Mouse (Mus musculus): ENCODE measurements around the gene Phrf1.
A peak's percentile ranks its signal among the peaks of the same experiment; 100 is the strongest.

Phrf1 gene

GRCm38 (mm10) chr7:141256159-141256558 lies 27.6 kb downstream of the Phrf1 start:
- DNase-seq (ENCODE audit: low read depth): no peak

- DNase-seq (ENCODE audit: low read depth): no peak
Observed at GRCm38 (mm10) chr7:141261480-141261879, 32.9 kb downstream of the Phrf1 start.

GRCm38 (mm10) chr7:141263640-141264039 lies 35.1 kb downstream of the Phrf1 start:
- DNase-seq (ENCODE audit: low read depth): no peak

- no peak for DNase-seq (ENCODE audit: low read depth)
Observed at GRCm38 (mm10) chr7:141264041-141264700, 35.6 kb downstream of the Phrf1 start.

GRCm38 (mm10) chr7:141264761-141265410 lies 36.3 kb downstream of the Phrf1 start:
- peak; percentile 57 for DNase-seq (ENCODE audit: low read depth)

GRCm38 (mm10) chr7:141265411-141265738 lies 36.8 kb downstream of the Phrf1 start:
- peak; percentile 11 for DNase-seq (ENCODE audit: low read depth)

- DNase-seq (ENCODE audit: low read depth): peak; percentile 84
Observed at GRCm38 (mm10) chr7:141265739-141266561, 37.4 kb downstream of the Phrf1 start, which contains the start of gene Irf7. Irf7 (minus strand) TSS chr7:141266481.

- DNase-seq (ENCODE audit: low read depth): peak; percentile 77
Observed at GRCm38 (mm10) chr7:141268466-141269272, 40.1 kb downstream of the Phrf1 start.

DNA sequence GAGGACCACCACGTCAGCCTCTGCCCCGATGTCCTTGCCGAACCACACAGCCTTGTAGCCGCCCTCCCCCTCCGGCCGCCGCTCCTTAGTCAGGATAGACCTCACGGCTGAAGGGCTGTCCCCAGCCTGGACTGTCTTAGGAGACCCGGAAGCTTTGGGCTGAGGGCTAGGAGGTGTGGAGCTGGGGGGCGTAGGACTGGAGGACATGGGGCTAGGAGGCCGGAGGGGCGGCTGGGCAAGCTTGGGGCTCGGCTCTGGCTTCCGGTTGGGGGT lies 40.6 kb downstream of the Phrf1 start:
- DNase-seq (ENCODE audit: low read depth): peak; percentile 54

GRCm38 (mm10) chr7:141270631-141271030 lies 42.0 kb downstream of the Phrf1 start:
- no peak for DNase-seq (ENCODE audit: low read depth)

DNA sequence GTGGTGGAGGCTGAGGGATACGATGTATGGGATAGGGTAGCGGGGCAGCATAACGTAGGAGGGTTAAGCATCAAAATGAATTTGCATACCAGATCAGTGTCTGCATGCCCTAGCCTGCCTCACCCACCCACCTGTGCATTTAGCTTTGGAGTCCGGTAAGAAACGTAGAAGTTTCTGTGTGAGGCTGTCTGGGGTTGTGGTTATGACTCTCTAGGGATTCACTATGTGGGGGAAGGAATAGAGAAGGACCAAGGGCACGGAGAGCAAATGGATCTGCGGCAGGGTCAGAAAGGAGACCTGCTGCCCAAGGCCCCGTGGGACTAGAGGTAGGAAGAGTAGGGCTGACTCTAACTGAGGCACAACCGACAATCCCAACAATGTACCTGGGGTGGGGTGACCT lies 46.8 kb downstream of the Phrf1 start:
- DNase-seq (ENCODE audit: low read depth): no peak

- no peak for DNase-seq (ENCODE audit: low read depth)
Observed at GRCm38 (mm10) chr7:141276546-141276945, 48.0 kb downstream of the Phrf1 start, which contains the start of gene Cdhr5. Cdhr5 (minus strand) TSS chr7:141276786.

DNA sequence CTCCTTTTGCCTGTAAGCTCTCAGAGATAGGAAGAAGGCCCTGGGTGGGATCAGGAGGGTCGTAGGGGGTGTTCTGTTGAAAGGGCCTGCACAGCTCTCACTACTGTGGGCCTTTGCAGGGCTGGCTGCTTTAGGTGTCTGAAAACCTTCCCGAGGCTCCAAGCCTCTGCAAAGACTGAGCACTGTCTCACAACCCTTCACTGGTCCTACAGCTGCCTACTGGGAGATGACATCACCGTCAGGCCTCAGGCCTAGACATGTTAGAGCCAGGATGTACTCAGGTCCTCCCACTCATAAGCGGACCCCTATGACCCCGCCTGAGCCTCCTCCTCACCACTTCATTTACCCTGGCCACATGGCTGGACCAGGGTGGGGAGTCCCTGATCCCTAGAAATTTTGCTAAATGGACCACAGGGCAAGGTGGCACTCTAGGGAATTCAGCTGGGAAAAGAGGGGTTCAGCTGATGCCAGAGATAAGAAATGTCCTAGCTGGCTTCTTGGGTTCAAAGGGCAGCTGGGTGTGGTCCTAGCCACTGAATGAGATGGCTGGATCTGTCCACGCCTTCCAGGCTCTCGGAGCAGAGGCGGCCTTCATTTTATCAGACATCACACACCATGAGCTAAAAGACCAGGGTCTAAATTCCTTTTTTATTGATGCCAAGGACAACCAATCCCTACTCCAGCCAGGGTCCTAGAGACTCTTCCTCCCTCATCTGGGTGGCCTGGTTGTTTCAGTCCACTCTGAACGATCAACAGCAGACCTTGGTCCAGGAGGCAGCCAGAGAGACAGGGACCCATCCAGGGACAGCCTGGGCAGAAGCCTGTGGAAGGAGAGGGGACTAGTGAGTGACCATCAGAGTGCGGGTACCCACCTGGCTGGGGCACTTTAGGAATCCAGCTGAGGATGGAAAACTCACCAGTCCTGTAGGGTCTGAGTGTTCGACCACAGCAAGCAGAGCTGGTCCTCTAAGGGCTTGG lies 49.4 kb downstream of the Phrf1 start:
- DNase-seq (ENCODE audit: low read depth): no peak

GRCm38 (mm10) chr7:141278766-141279590 lies 50.4 kb downstream of the Phrf1 start, which contains the start of gene Sct:
Sct (minus strand) TSS chr7:141279133.
- no peak for DNase-seq (ENCODE audit: low read depth)

- DNase-seq (ENCODE audit: low read depth): no peak
Observed at GRCm38 (mm10) chr7:141281442-141281841, 52.9 kb downstream of the Phrf1 start.

DNA sequence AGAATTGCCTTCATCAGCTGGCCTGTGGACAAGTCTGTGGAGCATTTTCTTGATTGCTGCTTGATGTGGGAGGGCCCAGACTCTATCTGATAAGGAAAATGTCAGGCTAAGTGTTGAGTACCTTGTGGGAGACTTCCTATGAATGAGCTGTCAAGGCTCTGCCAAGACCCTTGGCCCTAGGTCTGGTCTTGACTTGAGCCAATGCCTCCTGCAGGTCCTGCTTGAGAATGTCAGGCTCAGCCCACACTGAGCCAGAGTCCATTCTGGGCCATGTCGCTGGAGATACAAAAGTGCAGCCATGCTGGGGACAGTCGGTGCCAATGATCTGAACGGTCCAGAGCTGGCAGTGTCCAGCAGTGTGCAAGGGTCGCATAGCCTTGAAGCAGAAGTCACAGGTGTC lies 54.2 kb downstream of the Phrf1 start:
- DNase-seq (ENCODE audit: low read depth): no peak

DNA sequence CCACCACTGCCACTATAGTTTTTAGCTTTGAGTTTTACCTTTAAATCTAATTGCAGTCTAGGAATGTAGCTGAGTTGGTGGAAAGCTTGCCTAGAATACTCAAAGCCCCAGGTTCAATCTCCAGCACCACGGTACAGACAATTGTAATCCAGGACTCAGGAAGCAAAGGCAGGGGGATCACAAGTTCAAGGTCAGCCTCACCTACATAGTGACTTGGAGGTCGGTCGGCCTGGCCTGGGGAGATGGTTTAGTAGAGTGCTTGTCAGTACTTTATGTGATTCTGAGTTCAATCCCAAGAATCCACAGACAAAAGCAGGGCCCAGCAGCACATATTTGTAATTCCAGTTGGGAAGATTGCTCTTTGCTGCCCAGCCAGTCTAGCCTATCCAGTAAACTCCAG lies 59.5 kb downstream of the Phrf1 start:
- no peak for DNase-seq (ENCODE audit: low read depth)

GRCm38 (mm10) chr7:141291921-141292582 lies 63.5 kb downstream of the Phrf1 start, which contains the start of gene Drd4:
Drd4 (plus strand) TSS chr7:141292006.
- DNase-seq (ENCODE audit: low read depth): no peak

GRCm38 (mm10) chr7:141292583-141293388 lies 64.2 kb downstream of the Phrf1 start:
- DNase-seq (ENCODE audit: low read depth): no peak
